Mouse (Mus musculus) kidney, adult 2 months (tissue): ENCODE data around the gene Armc9.

Experiments
- CTCF ChIP-seq: fragments of 200-500 bp; conservative IDR thresholded peaks from 2 replicates; pipeline ENCODE4 v1.5.1; 2011; ENCODE audit warnings: low read depth, mild to moderate bottlenecking, control low read depth, low read length, moderate library complexity, mixed read lengths; ENCODE audit not compliant: insufficient read depth, insufficient read length
- POLR2A ChIP-seq: fragments of 200-500 bp; IDR thresholded peaks from one replicate; pipeline ENCODE4 v1.6.1; 2011; ENCODE audit warnings: low read depth, low read length, control low read depth

GRCm38 (mm10) chr1:86135315-86135714, 19.3 kb upstream of the Armc9 start:
- TF ChIP-seq CTCF = no peak
- no peak for TF ChIP-seq POLR2A
